Mouse (Mus musculus): ENCODE measurements around the gene Bhlhe23.

DNA sequence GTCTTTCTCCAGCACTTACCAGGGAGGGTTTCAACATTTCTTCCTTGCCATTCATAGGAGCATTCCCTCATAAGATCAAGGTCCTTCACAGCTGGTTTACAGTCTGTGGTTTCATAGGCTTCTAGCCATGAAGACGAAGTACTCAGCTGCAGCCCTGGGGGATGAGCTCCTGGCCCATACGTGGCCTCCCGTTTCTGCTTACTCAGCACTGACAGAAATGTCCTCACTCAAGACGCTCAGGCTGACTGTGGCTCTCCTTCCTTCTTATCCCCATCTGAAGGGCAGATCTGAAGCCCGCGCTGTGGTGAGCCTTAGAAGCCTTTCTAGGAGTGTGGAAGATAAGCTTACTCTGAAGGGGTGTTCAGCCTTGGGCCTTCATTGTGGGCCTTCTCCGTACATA is 11.0 kb downstream of the Bhlhe23 start:
- no peak for TF ChIP-seq GATA1 (IDR thresholded peaks at IDR 0.05; ENCODE audit: low read length)
- TF ChIP-seq TAL1 (IDR thresholded peaks at IDR 0.05; ENCODE audit: low read length) = no peak

Data from erythroblast, embryonic 14.5 days (primary cell).